Mouse (Mus musculus): Measurements from ENCODE around the gene Cercam.

DNA sequence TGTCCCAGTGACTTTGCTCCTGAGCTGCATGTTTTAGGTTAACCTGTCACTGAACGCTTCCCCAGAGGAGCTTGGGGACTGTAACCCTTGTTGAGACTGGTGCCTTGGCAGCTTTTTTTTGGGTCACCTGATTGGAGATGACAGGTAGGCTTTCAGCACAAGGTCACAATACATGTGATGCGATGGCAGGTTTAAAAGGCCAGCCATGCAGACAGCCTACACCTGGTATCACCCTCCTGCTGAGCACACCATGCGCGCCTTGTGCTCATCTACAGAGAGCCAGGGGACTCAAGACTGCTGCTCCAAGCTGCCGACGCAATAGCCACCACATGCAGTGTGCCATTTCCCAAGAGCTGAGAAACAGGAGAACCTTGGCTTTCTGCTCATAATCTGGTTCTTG lies 22.8 kb downstream of the Cercam start:
- TF ChIP-seq CTCF (IDR thresholded peaks at IDR 0.05; ENCODE audit: low read depth, low read length), result no peak
- TF ChIP-seq POLR2A (IDR thresholded peaks at IDR 0.05; ENCODE audit: borderline replicate concordance, low read depth, low read length), result no peak
